Mouse (Mus musculus): ENCODE results near the gene Rbms1.

GRCm38 (mm10) chr2:60789126-60789525 lies 173.9 kb downstream of the Rbms1 start:
- no peak for TF ChIP-seq EP300 (IDR thresholded peaks at IDR 0.05; ENCODE audit: low read depth in 1 of 2, low read length in 2 of 2)
- TF ChIP-seq POLR2A (IDR thresholded peaks at IDR 0.05; ENCODE audit: control insufficient read depth in 1 of 2, insufficient read depth in 1 of 2, low read depth in 1 of 2, low read length in 2 of 2, poor library complexity in 1 of 2), result no peak
- TF ChIP-seq MAZ (IDR thresholded peaks at IDR 0.05; ENCODE audit: low read depth, low read length), result no peak
- no peak for TF ChIP-seq SMC3 (IDR thresholded peaks at IDR 0.05; ENCODE audit: low read depth, low read length)
- TF ChIP-seq CTCF (IDR thresholded peaks at IDR 0.05 in 2 of 3, conservative IDR thresholded peaks at IDR 0.05 in 1 of 3; ENCODE audit: control insufficient read depth in 1 of 3, insufficient read depth in 1 of 3, low read depth in 2 of 3, low read length in 3 of 3, poor library complexity in 1 of 3, severe bottlenecking in 1 of 3), result no peak
- no peak for TF ChIP-seq MAX (IDR thresholded peaks at IDR 0.05; ENCODE audit: low read length)
- no peak for TF ChIP-seq SIN3A (IDR thresholded peaks at IDR 0.05; ENCODE audit: low read length)
- no peak for TF ChIP-seq TAL1 (IDR thresholded peaks at IDR 0.05; ENCODE audit: low read length)
- no peak for TF ChIP-seq ZNF384 (IDR thresholded peaks at IDR 0.05; ENCODE audit: low read depth, low read length)
- no peak for TF ChIP-seq USF1 (IDR thresholded peaks at IDR 0.05; ENCODE audit: low read depth, low read length)
- no peak for TF ChIP-seq RCOR1 (IDR thresholded peaks at IDR 0.05; ENCODE audit: low read depth, low read length)
- TF ChIP-seq GABPA (IDR thresholded peaks at IDR 0.05; ENCODE audit: low read depth, low read length), result no peak
- TF ChIP-seq RAD21 (IDR thresholded peaks at IDR 0.05; ENCODE audit: low read depth, low read length), result no peak
